Mouse (Mus musculus) hindbrain, embryonic 15.5 days (tissue): ENCODE results near the gene Alpk3. TPM values are rescaled to one million over a fixed set of nuclear protein-coding genes. Genes with fewer than 3 reads are reported as not detected.

Experiments used
- ATAC-seq: fragments of 200-750 bp; cut with Nextera tagmentation; 2 replicates; pipeline ENCODE4 v1.8.0; 2017; ENCODE audit warnings: low read depth, moderate number of reproducible peaks, moderate TSS enrichment; ENCODE audit not compliant: low FRiP score
- H3K27ac ChIP-seq: fragments of 300-500 bp; sonication (generic); replicated peaks from 2 replicates; pipeline ENCODE4 v1.5.1; 2015; ENCODE audit warnings: mild to moderate bottlenecking, inconsistent platforms
- H3K27me3 ChIP-seq: fragments of 300-500 bp; sonication (generic); 2 replicates; pipeline ENCODE4 v1.6.1; 2015; ENCODE audit warnings: control low read depth, inconsistent platforms
- H3K36me3 ChIP-seq: fragments of 300-500 bp; sonication (generic); 2 replicates; pipeline ENCODE4 v1.6.1; 2015; ENCODE audit warnings: control low read depth, inconsistent platforms
- H3K4me1 ChIP-seq: fragments of 300-500 bp; sonication (generic); replicated peaks from 2 replicates; pipeline ENCODE4 v1.6.1; 2015; ENCODE audit warnings: control low read depth, inconsistent platforms
- H3K4me2 ChIP-seq: fragments of 300-500 bp; sonication (generic); 2 replicates; pipeline ENCODE4 v1.6.1; 2015; ENCODE audit warnings: moderate library complexity, mild to moderate bottlenecking, inconsistent platforms
- H3K4me3 ChIP-seq: fragments of 300-500 bp; sonication (generic); 2 replicates; pipeline ENCODE4 v1.5.1; 2015; ENCODE audit warnings: mild to moderate bottlenecking, inconsistent platforms
- H3K9ac ChIP-seq: fragments of 300-500 bp; sonication (generic); 2 replicates; pipeline ENCODE4 v1.6.1; 2015; ENCODE audit warnings: inconsistent platforms
- H3K9me3 ChIP-seq: fragments of 300-500 bp; sonication (generic); 2 replicates; pipeline ENCODE4 v1.6.1; 2016; ENCODE audit warnings: control low read depth, inconsistent platforms
- WGBS: fragments of 180-500 bp; shearing (Covaris S2); methylation state at CpG from one replicate; pipeline ENCODE4 v1.1.7; 2015; 5-methylcytosine and 5-hydroxymethylcytosine counted together
- polyA plus RNA-seq: library from polyadenylated mRNA; unstranded; fragments of >200 nt; fragmentation: Nextera tagmentation; extraction: Ambion mirVana; gene quantifications from 2 replicates; pipeline ENCODE4 v1.2.1, GENCODE M21; 2015

Gene Alpk3
- polyA plus RNA-seq, 1 experiment from 2014 or later: 0.17 TPM

DNA sequence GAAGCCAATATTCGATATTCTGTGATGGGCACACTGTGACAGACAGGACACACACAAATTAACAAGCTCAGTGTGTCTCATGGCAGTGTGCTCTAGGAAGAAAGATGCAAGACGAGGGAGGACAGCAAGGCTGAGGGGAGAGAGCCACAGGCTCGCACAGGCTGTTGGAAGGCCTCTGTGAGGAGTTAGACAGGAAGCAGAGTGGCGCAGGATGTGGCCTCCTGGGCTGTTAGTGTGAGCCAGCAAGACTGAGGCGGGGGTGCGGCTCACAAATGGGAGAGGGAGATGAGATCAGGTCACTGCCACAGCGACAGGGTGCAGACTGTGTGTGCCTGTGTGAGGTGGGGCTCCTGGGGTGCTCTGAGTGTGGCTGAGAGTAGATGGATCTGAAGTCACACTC, 17.9 kb downstream of the Alpk3 start:
- Histone ChIP-seq H3K4me1 (no peaks in the 10 kb centered on the region), H3K27me3 (no peaks in the 10 kb centered on the region), H3K9me3 (no peaks in the 10 kb centered on the region), H3K27ac (no peak overlapping the region), H3K9ac (no peak overlapping the region), H3K36me3 (no peaks in the 10 kb centered on the region), H3K4me2 (no peak overlapping the region), H3K4me3 (no peak overlapping the region)
- WGBS: 69% methylated on average over 7 of the region's 7 CpGs
- ATAC-seq: no peak

DNA sequence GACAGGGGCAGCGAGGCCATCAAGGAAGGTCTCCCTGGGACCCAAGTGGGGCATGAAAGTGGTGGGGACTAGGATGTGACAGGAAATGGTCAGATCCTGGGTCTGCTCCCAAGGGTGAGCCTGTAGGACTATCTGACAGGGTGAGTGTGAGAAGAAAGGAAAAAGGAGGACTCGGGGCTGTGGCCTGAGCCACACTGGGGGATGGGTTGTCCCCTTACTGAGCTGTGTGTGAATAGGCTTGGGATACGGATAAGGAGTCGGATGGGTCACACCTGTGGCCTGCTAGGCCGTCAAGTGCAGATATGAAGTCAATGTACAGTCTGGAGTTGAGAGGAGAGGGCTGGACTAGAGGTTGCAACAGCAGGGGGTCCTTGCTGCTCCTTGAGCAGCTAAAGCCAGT, 18.3 kb downstream of the Alpk3 start:
- Histone ChIP-seq H3K9ac (no peak overlapping the region), H3K36me3 (no peaks in the 10 kb centered on the region), H3K9me3 (no peaks in the 10 kb centered on the region), H3K27me3 (no peaks in the 10 kb centered on the region), H3K4me1 (no peaks in the 10 kb centered on the region), H3K4me2 (no peak overlapping the region), H3K4me3 (no peak overlapping the region), H3K27ac (no peak overlapping the region)
- no peak for ATAC-seq
- WGBS: 90% methylated on average over 5 of the region's 5 CpGs

DNA sequence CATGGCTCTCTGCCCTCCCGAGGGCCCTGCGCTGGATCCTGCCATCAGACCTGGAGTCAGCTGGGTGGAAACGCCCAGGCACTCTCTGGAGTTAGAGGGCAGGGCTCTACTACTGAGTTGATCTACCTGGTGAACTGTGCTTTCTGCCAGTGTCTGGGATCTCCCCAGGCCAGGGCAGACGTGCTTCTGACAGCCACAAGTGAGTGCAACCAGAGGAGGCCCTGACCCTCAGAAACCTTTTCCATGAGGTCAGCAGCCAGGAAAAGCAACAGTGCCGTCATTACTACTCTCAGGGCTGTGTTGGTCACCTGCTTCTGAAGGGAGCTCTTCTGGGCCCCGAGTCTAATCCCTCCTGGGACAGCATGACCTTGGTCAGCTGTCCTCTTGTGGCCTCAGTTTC, 19.6 kb downstream of the Alpk3 start:
- Histone ChIP-seq H3K4me3 (no peak overlapping the region), H3K36me3 (no peaks in the 10 kb centered on the region), H3K4me1 (peaks cover 3% of the 10 kb centered on the region; the same call in 1 of the 2 replicates), H3K27ac (no peak overlapping the region), H3K9me3 (no peaks in the 10 kb centered on the region), H3K4me2 (no peak overlapping the region), H3K27me3 (no peaks in the 10 kb centered on the region), H3K9ac (no peak overlapping the region)
- no peak for ATAC-seq
- WGBS: 71% methylated on average over 6 of the region's 6 CpGs

DNA sequence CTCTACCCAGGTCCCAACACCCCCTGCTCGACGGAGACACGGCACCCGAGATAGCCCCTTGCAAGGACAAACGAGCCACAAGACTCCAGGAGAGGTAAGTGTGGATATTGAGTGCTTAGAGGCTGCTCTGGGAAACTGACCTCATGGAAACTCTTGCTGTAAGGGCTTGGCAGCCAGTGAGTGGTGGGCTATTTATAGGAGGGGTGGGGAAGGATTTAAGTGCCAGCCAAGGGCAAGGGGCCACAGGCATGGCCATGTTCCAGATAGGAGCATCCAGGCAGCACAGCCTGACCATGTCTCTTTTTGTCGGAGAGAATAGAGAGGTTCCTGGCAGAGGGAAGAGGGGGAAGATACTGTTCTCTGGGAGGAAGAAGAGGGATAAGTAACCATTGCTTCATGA, 21.3 kb downstream of the Alpk3 start:
- H3K4me3 ChIP-seq: no peak overlapping the region
- no peak overlapping the region for H3K4me2 ChIP-seq
- H3K36me3 ChIP-seq: no peaks in the 10 kb centered on the region
- H3K4me1 ChIP-seq: peaks cover 3% of the 10 kb centered on the region; the same call in 1 of the 2 replicates
- H3K27me3 ChIP-seq: no peaks in the 10 kb centered on the region
- no peak overlapping the region for H3K9ac ChIP-seq
- 89% methylated on average over 6 of the region's 6 CpGs for WGBS
- no peak for ATAC-seq
- H3K9me3 ChIP-seq: no peaks in the 10 kb centered on the region
- no peak overlapping the region for H3K27ac ChIP-seq

DNA sequence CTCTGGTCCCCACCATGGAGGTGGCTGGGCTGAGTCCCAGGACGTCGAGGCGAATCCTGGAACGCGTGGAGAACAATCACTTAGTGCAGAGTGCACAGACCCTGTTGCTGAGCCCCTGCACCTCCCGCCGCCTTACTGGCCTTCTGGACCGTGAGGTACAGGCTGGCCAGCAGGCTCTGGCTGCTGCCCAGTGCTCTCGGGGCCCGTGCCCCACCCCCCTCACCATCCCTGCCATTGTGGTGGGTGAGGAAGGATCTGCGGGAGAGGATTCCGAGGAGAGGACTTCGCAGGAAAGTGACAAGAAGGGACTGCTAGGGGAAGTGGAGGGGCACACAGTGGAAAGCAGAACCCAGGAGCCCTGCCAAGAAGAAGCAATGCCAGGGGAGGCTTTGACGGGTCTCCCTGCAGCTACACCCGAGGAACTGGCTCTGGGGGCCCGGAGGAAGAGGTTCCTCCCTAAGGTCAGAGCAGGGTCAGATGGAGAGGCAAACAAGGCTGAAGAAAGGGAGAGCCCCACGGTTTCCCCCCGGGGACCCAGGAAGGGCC, 36.1 kb downstream of the Alpk3 start:
- no peak overlapping the region for H3K4me3 ChIP-seq
- H3K27me3 ChIP-seq: no peaks in the 10 kb centered on the region
- no peaks in the 10 kb centered on the region for H3K4me1 ChIP-seq
- H3K4me2 ChIP-seq: no peak overlapping the region
- peak; percentile 51; the same call in 1 of the 2 replicates for ATAC-seq
- H3K27ac ChIP-seq: no peak overlapping the region
- no peak overlapping the region for H3K9ac ChIP-seq
- H3K36me3 ChIP-seq: no peaks in the 10 kb centered on the region
- no peaks in the 10 kb centered on the region for H3K9me3 ChIP-seq
- 43% methylated on average over 18 of the region's 18 CpGs for WGBS

DNA sequence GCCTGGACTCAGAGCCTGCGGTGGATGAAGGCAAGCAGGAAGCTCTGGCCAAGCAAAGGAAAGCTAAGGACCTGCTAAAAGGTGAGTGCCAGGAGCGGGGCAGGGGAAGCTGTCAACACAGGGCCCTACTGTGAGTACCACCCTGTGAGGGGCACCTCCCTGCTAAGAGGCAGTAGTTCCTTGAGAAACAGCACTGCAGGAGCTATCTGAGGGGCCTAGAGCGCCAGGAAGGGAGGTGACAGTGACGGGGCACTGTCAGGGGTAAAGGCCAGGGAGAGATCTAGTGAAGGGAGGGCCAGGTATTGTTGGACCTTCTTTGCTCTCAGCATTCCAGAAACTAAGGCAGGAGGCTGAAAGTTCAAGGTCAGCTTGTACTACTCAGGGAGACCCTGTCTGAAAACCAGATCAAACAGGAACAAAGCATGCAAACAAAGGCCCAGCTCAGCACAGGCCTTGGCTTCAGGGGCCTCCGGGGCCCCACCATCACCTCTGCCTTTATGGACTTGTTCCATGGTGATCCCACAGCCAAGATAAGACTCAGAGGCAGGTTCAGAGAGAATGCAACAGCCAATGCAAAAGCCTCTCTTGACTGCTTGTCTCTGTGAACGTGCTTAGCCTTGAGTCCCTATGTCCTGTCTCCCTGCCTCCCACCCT, 36.8 kb downstream of the Alpk3 start:
- 72% methylated on average over 6 of the region's 6 CpGs for WGBS
- Histone ChIP-seq H3K9me3 (no peaks in the 10 kb centered on the region), H3K36me3 (no peaks in the 10 kb centered on the region), H3K9ac (no peak overlapping the region), H3K4me3 (no peak overlapping the region), H3K4me1 (no peaks in the 10 kb centered on the region), H3K4me2 (no peak overlapping the region), H3K27me3 (no peaks in the 10 kb centered on the region), H3K27ac (no peak overlapping the region)
- no peak for ATAC-seq

DNA sequence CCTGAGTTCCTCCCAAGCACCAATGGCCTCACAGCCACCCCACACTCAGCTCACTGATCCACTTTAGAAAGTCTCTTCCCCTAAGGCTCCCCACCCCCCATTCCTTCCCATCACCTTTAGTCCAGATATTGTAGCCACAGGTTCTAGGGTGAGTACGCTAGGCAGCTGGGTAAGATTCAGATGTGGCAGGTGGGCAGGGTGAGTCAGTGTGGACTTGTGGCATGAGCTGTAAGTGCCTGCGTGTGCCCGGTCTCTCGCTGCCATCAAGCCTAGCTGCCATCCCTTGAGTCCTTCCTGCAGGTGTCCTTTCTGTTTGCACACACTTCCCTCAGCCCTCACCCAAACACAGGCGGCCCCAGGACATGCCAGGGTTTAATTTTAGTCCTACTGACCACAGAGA, 42.9 kb downstream of the Alpk3 start:
- no peak overlapping the region for H3K4me2 ChIP-seq
- no peak overlapping the region for H3K9ac ChIP-seq
- 85% methylated on average over 5 of the region's 5 CpGs for WGBS
- no peaks in the 10 kb centered on the region for H3K27me3 ChIP-seq
- no peaks in the 10 kb centered on the region for H3K4me1 ChIP-seq
- no peak for ATAC-seq
- H3K9me3 ChIP-seq: no peaks in the 10 kb centered on the region
- no peaks in the 10 kb centered on the region for H3K36me3 ChIP-seq
- no peak overlapping the region for H3K4me3 ChIP-seq
- H3K27ac ChIP-seq: no peak overlapping the region

DNA sequence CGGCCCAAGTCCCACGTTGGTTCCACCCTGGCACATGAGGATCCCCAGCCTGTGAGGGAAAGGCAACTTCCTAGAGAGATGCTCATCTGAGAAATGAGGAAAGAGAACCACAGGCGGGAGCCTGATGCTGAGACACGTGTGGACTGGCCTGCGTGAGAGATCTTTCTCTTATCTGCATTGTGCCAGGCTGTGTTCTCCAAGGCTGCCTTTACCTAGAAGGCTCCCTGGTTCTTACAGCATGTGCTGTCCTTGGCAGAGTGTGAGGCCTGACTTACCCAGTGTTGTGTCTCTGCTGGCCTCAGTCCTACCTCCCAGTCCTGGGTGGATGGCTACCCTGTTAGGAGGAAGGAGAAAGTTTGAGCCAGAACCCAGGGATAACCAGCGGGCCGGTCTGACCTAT, 45.5 kb downstream of the Alpk3 start:
- H3K27ac ChIP-seq: no peak overlapping the region
- no peak for ATAC-seq
- H3K36me3 ChIP-seq: no peaks in the 10 kb centered on the region
- no peak overlapping the region for H3K4me2 ChIP-seq
- H3K4me3 ChIP-seq: no peak overlapping the region
- H3K9ac ChIP-seq: no peak overlapping the region
- no peaks in the 10 kb centered on the region for H3K27me3 ChIP-seq
- H3K9me3 ChIP-seq: no peaks in the 10 kb centered on the region
- H3K4me1 ChIP-seq: no peaks in the 10 kb centered on the region
- 94% methylated on average over 7 of the region's 7 CpGs for WGBS

DNA sequence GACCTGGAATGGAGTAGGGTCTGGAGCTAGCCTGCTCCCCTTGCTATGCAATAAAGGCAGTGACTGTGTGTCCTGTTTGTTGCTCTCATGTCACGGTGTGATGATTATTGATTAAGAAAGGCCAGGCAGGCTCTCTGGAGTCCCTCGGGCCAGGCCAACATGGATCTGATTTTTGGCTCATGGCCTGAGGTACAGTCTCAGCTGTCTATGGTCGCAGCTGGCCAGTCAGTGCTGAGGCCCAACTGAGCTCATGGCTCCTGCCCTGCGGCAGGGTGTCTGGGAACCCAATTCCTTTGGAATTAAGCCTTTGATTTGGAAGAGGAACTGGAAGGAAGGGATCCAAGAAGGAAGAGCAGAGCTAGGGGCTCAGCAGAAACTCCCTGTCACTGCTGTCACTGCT, 48.1 kb downstream of the Alpk3 start:
- Histone ChIP-seq H3K4me3 (no peak overlapping the region), H3K4me1 (peaks cover 6% of the 10 kb centered on the region; the same call in 1 of the 2 replicates), H3K9me3 (no peaks in the 10 kb centered on the region), H3K27me3 (no peaks in the 10 kb centered on the region), H3K9ac (no peak overlapping the region), H3K27ac (no peak overlapping the region), H3K36me3 (no peaks in the 10 kb centered on the region), H3K4me2 (no peak overlapping the region)
- no peak; the same call in 1 of the 2 replicates for ATAC-seq
- WGBS: 48% methylated on average over 4 of the region's 4 CpGs

DNA sequence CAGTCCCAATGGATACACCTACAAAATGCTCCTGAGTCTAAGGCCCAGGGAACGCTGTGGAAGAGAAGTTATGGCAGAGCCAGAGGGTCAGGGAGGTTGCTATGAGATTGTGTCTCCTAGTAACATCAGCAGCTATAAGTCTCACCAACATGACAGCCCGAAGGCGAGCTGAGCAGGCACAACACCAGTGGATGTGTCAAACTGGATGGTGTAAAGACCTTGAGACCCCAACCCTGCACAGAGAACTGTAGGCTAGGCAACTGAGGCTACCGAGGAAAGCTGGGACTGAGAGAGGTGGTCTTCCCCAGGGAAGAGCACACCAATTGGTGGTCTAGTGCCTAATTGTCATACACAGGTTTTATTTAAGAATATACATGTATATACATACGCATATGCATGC, 50.8 kb downstream of the Alpk3 start:
- no peaks in the 10 kb centered on the region for H3K9me3 ChIP-seq
- H3K27me3 ChIP-seq: no peaks in the 10 kb centered on the region
- H3K9ac ChIP-seq: no peak overlapping the region
- no peak for ATAC-seq
- no peak overlapping the region for H3K4me3 ChIP-seq
- no peaks in the 10 kb centered on the region for H3K36me3 ChIP-seq
- H3K4me1 ChIP-seq: peaks cover 6% of the 10 kb centered on the region; the same call in 1 of the 2 replicates
- WGBS: 91% methylated on average over 5 of the region's 5 CpGs
- H3K4me2 ChIP-seq: no peak overlapping the region
- no peak overlapping the region for H3K27ac ChIP-seq

DNA sequence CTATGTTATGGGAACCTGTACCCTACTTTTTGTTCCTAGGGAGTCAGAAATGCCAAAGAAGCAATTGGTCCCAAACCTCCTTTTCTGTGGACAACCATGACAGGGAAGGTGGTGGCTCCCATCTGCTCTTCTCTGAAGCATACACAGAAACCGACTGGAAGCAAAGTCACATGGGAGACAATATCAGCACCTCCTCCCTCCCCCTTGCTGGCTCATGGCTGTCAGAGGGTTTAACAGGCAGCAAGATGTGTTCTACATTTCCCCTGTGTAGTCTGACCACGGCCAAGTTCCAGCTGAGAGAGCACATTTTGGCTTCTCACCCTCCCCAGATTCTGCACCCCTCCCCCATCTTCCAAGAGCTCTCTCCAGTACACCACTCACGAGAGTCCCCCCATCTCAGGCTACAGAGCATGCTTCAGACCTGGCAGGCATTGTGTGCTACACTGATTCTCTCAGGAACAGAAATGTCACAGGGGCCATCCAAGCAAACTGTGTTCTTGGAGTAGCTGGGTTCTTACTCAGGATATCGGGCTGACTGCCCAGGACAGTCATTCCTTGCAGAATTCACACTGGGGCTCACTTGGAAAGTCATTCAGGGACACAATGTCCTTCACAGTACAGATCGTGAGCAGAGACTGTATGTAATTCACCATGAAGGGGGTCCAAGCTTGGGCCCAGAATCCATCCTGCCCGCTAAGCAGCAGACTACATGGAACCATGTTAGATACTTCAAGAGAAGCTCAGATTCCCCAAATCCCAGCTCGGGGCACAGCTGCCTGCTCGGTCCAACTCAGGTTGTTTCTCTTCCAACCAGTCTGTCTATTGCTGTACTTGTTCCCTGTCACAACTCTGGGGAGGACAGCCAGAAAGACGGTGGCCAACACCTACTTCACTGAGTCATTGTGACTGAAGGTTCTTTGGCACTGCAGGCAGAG, 52.6 kb downstream of the Alpk3 start:
- H3K27ac ChIP-seq: no peak overlapping the region
- H3K36me3 ChIP-seq: no peaks in the 10 kb centered on the region
- ATAC-seq: peak; percentile 66
- H3K4me3 ChIP-seq: no peak overlapping the region
- peaks cover 6% of the 10 kb centered on the region; the same call in 1 of the 2 replicates for H3K4me1 ChIP-seq
- no peak overlapping the region for H3K9ac ChIP-seq
- no peaks in the 10 kb centered on the region for H3K9me3 ChIP-seq
- no peak overlapping the region for H3K4me2 ChIP-seq
- H3K27me3 ChIP-seq: no peaks in the 10 kb centered on the region
- WGBS: 62% methylated on average over 9 of the region's 9 CpGs

DNA sequence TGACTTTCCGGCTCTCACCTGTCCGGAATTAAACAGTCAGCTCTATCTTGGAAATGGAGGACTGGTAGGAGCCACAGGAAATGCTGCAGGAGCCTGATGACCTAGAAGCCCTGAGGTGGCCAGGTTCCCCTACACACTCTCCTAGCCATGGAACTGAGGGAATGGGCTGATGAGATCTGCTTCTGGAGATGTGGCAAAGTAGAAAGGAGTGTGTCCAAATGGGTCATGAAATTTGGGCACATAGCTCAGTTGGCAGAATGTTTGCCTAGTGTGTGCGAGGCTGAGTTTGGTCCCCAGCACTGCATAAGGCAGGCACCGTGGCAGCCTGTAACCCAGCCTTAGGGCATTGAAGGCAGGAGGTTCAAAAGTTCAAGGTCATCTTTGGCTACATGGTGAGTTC, 53.4 kb downstream of the Alpk3 start:
- peaks cover 6% of the 10 kb centered on the region; the same call in 1 of the 2 replicates for H3K4me1 ChIP-seq
- no peak overlapping the region for H3K9ac ChIP-seq
- no peaks in the 10 kb centered on the region for H3K9me3 ChIP-seq
- no peak overlapping the region for H3K27ac ChIP-seq
- ATAC-seq: no peak
- H3K36me3 ChIP-seq: no peaks in the 10 kb centered on the region
- WGBS: 94% methylated on average over 4 of the region's 4 CpGs
- H3K4me2 ChIP-seq: no peak overlapping the region
- H3K27me3 ChIP-seq: no peaks in the 10 kb centered on the region
- no peak overlapping the region for H3K4me3 ChIP-seq
